Mouse (Mus musculus): ENCODE results near the gene Abraxas1.

The Abraxas1 gene

GRCm38 (mm10) chr5:100822826-100823225 is 2.1 kb upstream of the Abraxas1 start:
- in situ Hi-C loops (cut with MboI): no loop called here

DNA sequence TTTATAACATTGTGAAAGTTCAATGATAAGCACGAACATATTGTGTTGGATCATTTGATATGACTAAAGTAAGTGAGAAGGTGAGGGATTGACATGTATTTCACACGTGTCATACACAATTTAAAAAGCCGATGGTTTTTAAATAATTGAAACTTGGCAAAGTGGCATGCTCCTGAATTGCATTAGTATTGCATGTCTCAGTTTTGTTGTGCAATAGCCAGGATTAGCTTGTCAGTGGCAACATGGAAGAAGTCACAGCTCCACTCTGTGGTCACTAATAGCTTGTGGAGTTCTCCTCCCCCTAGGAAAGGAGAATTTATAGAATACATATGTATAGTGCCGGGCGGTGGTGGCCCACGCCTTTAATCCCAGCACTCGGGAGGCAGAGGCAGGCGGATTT is 610 bp upstream of the Abraxas1 start:
- in situ Hi-C loops (cut with MboI): no loop called here

GRCm38 (mm10) chr5:100819568-100820480 is 941 bp downstream of the Abraxas1 start:
- in situ Hi-C loops (cut with MboI): no loop called here

DNA sequence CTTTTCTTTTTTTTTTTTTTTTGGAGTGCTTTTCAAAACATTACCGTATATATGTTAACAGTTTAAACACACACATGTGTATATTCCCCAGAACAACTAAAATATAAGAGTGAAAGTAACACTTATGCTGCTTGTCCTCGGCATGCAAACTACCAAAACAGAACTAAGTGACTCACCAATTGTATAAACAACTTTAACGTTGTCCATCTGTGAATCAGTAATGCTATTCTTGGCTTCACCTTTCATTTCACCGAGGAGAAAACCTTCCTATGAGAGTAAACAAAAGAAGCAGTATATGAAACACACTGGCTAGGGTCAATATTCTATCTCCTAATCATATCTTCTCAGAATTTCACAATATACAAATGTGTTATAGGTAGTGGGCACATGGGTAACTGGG is 2.4 kb downstream of the Abraxas1 start:
- in situ Hi-C loops (cut with MboI): no loop called here

DNA sequence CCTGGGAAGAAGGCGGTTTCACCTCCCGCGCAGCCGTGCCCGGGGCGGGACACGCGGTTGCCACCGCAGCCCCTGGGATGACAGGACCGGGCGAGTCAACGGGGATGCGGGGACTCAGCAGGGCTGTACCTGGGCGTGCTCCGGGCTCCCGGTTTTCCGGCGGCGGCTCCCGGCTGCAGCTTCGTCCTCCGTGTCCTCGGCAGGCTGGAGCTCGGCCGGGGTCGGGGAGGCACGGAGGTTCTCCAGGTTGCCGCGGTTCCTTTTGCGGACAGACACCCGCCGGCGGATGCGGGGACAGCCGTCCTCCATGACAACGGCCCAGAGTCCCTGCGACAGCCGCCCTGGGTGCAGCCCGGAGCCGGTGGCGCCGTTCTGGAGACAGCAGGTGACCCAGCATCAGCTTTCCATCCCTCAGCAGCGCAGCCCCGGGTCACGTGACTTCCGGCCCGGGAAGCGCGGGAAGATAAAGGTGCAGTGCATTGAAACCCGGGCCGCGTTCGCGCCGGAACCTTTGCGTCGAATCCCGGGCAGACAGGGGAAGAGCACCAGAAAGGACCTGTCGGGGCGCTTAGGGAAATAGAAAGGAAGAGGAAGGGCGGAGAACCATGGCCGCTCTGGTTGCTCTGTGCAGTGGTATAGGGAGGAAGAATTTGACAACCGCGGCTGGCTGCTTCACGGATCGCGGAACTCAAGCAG is 22.5 kb downstream of the Abraxas1 start, which contains the start of the genes Helq and Mrps18c:
Gene Helq, minus strand, starts transcription at position 434 of the 696 bp plus-strand sequence.
Gene Mrps18c, plus strand, starts transcription at position 463 of the 696 bp plus-strand sequence.
- in situ Hi-C loops (cut with MboI): no loop called here

- in situ Hi-C loops (cut with MboI): no loop called here
These were observed 26.7 kb downstream of the Abraxas1 start for GRCm38 (mm10) chr5:100794084-100794483.

DNA sequence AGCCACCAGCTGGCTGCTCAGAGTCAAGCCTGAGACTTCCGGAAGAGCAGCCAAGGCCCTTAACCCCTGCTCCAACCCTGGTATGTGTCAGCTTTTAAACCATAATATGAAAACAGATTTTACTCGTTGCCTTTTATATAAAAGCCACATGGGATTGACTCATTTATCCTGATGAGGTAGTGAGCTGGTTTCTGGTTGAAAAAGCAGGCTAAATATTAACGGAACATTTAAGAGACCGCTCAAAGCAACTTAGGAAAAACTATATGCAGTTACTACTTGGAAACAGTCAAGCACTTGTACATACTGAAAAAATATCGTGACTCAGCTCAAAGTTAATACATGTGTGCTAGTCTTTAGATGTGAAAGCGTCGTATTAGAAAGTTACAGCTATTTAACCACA is 28.5 kb downstream of the Abraxas1 start:
- in situ Hi-C loops (cut with MboI): no loop called here

- in situ Hi-C loops (cut with MboI): loop anchor here (10.0 kb wide), 1 partner anchor 103 kb away; no protein-coding TSS in a partner anchor
These were observed 33.2 kb downstream of the Abraxas1 start for GRCm38 (mm10) chr5:100787527-100787926.

DNA sequence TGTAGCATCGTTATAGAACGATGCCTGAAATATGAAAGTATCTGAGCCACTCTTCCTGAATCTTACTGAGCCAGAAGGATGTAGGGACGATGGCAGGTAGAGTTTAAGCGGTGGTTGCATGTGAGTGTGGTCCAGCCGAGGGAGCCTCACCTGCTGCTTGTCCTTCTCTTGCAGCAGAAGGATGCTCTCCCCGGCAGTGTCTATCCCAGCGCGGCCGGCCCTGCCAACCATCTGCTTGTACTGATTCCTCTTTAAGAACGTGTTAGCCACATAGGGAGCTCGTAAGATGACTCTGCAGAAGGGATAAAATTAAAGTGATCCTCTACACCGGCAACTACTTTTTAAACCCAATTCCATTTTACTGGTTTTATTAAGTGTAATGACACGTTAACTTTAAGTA is 41.8 kb downstream of the Abraxas1 start:
- in situ Hi-C loops (cut with MboI): no loop called here

GRCm38 (mm10) chr5:100776900-100777299 is 43.9 kb downstream of the Abraxas1 start:
- in situ Hi-C loops (cut with MboI): no loop called here

GRCm38 (mm10) chr5:100775778-100776404 is 44.9 kb downstream of the Abraxas1 start:
- in situ Hi-C loops (cut with MboI): no loop called here

DNA sequence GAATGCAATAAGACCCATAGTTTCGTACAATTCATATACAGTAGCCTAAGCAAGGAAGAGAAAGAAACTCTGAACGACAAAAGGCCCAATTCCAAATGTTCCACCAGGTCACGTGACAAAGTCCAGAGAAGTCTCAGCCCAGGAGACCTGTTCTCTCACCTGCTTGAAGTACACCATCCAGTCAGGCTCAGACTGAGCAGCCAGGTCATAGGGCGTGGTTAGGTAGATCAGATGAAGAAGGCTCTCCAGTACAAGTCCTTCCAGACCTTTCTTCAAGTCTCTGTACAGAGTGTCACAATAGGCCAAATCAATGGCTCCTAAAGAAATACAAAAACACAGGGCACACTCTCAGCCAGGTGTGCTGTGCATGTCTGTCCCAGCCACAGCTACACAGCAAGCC is 49.2 kb downstream of the Abraxas1 start:
- in situ Hi-C loops (cut with MboI): no loop called here

GRCm38 (mm10) chr5:100766026-100766425 is 54.7 kb downstream of the Abraxas1 start:
- in situ Hi-C loops (cut with MboI): no loop called here

DNA sequence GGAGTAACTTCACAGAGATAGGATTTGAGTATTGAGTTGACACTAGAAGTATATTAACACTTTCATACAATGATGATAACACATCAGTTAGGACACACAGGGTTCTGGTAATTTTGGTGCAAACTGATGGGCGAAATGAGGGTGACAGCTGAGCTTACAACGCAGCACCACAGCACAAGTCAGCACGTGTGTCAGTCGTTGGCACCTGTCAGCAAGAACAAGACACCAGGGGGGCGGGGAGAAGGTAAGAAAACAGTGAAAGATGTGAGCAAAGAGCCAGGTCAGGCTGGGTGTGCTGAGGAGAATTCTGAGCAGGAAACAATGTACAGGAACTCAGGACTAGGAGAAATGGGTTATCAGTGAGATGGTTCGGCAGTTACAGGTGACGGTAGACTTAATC is 59.0 kb downstream of the Abraxas1 start:
- in situ Hi-C loops (cut with MboI): no loop called here

DNA sequence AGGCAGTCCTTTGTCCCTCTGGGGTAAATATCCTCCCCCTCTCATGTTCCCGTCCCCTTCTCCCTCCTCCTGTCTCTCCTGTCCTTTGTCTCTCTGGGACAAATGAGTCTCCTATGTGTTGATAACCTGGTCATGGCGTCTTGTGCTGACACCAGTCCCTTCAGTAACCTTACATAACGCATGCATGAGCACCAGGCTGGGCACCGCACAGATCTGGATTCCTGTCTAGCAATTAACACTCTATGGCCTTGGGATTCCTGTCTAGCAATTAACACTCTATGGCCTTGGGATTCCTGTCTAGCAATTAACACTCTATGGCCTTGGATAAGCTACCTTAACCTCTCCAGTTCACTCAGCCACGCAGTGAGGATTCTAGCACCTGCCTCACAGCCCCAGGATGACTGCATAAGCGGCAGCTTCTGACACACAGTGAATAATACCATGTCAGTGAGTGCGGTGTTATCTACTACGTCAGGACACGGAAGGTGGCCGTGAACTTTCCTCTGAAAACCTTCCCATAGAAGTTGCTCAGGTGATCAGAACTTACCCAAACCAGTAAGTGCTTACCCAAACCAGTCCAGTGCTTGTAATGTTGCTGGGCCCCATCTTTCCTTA is 60.6 kb downstream of the Abraxas1 start:
- in situ Hi-C loops (cut with MboI): no loop called here

DNA sequence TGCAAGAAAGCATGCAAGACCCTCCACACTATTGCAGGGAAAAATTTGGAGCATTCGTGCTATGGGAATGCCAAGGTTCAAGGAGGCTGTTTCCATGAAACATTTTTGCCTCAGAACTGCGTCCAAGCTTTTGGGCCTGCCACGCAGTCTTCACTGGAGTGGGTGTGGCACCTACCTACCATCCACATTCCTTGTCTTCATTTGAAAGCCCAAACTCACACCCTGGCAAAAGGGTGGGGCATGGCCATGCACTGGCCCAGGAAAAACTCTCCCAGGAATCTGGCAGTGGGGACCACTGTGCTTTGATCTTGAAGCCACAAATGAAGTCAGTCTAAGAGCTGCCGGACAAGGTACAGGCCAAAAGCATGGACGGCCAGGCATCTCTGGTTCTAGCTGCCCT is 62.6 kb downstream of the Abraxas1 start:
- in situ Hi-C loops (cut with MboI): no loop called here
